Mouse (Mus musculus): Measurements from ENCODE around the gene Usp12.
A peak's percentile ranks its signal among the peaks of the same experiment; 100 is the strongest.

The Usp12 gene

GRCm38 (mm10) chr5:146798031-146798430 lies 3.2 kb upstream of the Usp12 start:
- no peak for DNase-seq (ENCODE audit: low spot score in 2 of 2)

DNA sequence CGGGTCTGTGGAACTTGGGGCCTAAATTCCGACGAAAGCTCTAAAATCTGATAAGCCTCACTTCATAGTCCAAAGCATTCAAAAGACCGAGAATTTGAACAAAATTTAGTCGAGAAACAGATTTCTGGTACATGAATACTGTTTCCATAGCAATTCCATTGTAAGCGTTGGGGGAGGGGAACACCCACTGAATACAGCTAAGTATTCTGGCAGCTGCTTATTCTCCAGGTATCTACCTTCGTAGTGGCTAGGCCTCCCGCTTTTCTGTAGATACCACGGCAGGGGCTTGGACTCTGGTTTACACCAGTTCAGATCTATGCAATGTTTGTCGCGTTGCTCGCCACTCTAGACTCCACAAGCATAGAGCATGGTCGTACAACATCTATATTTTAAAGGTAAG lies 922 bp upstream of the Usp12 start:
- no peak for DNase-seq (ENCODE audit: low spot score in 2 of 2)

DNA sequence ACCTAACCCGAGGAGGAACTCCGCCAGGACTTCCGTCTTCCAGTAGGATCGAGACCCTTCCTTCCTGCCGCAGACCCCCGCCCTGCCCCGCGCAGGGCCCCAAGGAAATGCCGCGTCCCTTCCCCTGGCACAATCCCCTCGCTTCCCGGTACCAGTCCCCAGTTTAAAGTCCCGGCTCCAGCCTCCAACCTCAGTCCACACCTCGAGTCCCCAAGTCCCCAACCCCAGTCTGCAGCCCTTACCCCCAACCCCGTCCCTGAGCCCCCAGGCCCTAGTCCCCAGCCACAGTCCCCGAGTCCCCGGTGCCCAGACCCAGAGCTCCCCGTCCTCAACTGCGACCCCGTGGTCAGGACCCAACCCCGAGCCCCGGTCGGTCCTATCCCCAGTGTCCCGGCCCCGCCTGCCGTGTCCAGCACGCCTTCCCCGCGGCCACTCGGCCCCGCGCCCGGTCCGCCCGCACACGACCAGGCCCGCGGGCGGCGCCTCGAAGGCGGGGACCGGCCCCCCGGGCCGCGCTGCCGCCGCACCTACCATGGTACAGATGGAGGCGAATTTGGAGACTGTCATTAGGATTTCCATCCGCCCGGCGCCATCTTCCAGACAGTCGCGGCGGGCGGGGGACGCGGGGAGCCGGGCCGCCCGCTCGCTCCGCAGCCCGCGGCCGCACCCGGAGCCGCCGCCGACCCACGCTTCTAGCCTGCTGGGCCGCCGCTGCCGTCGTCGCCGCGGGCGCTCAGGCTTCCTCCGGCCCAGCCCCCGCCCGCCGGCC lies 538 bp downstream of the Usp12 start:
- peak; percentile 33 to 59 for DNase-seq (ENCODE audit: low spot score in 2 of 2)

GRCm38 (mm10) chr5:146793630-146794083 lies 1.1 kb downstream of the Usp12 start:
- DNase-seq (ENCODE audit: low spot score in 2 of 2): no peak

DNA sequence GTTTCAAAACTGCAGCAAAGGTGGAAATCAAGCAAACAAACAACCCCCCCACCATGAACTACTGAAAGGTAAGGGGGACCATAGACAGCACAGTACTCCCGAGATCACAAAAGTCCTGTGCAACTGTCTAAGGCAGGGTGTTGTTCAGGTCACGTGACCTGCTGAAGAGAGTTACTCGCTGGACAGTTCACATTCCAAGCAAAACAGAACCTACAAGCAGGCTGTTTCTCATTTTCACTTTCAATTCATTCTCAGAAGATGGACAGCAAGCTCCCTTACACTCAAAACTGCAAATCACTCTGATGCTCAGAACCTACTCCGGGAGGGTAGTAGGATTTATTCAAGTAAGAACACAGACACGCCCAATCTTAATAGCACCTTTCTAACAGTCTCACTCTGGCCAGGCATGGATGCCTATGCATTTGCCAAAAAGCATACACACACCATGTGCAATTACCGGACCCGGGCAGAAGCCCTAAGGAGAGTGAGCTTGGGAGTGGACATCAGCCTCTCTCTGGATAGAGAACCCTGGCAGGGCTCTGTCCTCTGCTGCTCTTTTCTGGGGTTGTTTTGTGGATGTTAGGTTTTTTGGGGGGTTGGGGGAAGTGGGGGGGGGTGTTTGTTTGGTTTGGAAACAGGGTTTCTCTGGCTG lies 2.5 kb downstream of the Usp12 start:
- DNase-seq (ENCODE audit: low spot score in 2 of 2): peak in 1 of 2 experiments; percentile 4

GRCm38 (mm10) chr5:146790944-146791343 lies 3.9 kb downstream of the Usp12 start:
- DNase-seq (ENCODE audit: low spot score in 2 of 2): no peak

- DNase-seq (ENCODE audit: low spot score in 2 of 2): no peak
These were observed 5.4 kb downstream of the Usp12 start for GRCm38 (mm10) chr5:146789413-146789812.

DNA sequence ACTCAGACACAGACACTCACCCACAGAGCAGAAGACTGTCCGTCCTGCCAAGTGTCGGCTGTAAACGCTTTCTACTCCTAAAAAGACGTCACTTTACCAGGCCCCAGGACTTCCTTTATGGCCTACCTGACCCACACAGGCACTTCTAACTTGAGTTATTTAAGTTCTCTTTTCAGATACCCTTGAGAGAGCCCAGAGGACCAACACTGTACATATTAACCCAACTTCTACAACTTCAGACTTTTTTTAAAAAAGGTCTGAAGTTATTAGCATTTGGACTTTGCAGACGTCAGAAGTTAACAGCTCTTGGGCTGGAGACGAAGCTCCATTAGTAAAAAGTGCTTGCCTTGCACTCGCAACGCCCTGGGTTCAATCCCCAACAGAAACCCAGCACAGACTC lies 8.7 kb downstream of the Usp12 start:
- DNase-seq (ENCODE audit: low spot score in 2 of 2): no peak

DNA sequence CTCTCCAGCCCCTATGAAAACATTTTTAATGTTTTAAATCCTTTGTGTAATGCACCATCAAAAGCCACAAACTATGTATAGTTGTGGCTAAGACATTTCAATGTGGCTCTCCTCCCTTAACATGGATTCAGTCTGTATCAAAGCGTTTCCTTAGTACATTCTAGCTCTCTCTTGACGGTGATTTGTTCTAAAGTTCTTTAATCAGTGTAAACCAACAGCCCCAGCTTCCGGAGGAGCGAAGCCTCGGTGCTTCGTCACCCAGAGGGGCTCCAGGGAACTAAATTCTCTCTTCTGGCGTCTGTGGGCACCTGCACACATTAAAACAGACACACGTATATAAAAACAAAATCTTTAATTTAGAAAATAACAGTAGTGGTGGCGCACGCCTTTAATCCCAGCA lies 10.9 kb downstream of the Usp12 start:
- no peak for DNase-seq (ENCODE audit: low spot score in 2 of 2)

DNA sequence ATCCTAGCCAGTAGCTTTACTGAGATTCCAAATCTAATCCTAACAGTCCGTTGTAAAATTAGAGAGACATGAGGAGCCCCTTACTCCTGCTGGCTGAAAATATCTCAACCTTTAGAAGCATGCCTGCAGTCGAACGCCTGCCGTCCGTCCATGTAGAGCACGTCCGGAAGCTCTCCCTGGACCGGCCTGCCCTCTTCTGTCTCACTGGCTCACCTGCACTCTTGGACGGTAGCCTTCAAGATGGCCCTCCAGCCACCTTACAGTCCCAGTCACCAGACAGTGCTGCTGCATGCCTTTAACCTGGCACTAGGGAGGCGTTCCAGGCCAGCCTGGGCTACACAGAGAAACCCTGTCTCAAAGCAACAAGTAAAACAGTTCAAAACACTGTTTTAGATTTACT lies 11.5 kb downstream of the Usp12 start:
- no peak for DNase-seq (ENCODE audit: low spot score in 2 of 2)

GRCm38 (mm10) chr5:146781663-146782062 lies 13.1 kb downstream of the Usp12 start:
- DNase-seq (ENCODE audit: low spot score in 2 of 2): no peak

DNA sequence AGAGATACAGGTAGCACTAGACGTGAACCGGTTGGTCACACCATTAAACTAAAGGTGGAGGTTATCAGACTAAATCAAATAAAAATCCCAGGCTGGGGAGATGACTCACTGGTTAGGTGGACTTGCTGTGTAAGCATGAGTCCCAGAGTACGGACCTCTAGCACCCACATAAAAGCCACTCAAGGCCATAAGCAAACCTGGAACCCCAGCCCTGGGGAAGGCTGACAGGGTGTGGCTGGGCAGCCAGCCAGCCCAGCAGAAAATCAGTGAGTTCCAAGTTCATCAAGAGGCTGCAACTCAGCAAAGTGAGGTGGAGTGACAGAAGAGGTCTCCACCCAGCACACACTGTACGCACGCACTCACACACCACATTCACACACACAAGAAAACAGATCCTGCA lies 14.9 kb downstream of the Usp12 start:
- DNase-seq (ENCODE audit: low spot score in 2 of 2): peak; percentile 27 to 44

GRCm38 (mm10) chr5:146776988-146777639 lies 17.7 kb downstream of the Usp12 start:
- no peak for DNase-seq (ENCODE audit: low spot score in 2 of 2)

GRCm38 (mm10) chr5:146771982-146772381 lies 22.8 kb downstream of the Usp12 start:
- DNase-seq (ENCODE audit: low spot score in 2 of 2): no peak

- DNase-seq (ENCODE audit: low spot score in 2 of 2): no peak
These were observed 24.6 kb downstream of the Usp12 start for GRCm38 (mm10) chr5:146770002-146770848.

DNA sequence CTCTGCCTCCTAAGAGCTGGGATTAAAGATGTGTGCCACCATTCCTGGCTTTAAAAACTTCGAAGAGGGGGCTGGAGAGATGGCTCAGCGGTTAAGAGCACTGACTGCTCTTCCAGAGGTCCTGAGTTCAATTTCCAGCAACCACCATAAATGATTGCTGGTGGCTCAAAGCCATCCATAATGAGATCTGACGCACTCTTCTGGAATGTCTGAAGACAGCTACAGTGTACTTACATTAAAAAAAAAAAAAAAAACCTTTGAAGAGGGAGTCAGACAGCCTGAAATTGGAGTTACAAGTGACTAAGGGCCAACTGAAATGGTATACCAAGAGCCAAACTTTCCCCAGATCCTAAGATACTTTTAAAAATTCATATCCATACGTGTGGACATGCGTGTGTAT lies 29.0 kb downstream of the Usp12 start:
- no peak for DNase-seq (ENCODE audit: low spot score in 2 of 2)

DNA sequence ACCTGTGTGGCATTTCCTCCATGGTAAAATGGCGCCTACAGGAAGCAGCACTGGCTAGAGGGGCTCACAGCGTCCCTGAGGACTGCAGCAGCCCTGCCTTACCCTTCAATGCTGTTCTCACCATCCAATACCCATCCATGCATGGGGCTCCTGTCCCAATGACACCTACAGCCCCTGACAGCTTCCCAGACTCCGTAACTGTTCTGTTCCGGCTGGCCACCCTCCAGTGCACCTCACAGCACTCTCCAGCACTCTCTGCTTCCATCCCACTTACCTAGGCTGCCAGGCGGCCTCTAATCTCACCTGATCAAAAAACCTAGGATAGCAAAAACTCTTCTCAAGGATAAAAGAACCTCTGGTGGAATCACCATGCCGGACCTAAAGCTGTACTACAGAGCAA lies 35.6 kb downstream of the Usp12 start:
- DNase-seq (ENCODE audit: low spot score in 2 of 2): no peak

DNA sequence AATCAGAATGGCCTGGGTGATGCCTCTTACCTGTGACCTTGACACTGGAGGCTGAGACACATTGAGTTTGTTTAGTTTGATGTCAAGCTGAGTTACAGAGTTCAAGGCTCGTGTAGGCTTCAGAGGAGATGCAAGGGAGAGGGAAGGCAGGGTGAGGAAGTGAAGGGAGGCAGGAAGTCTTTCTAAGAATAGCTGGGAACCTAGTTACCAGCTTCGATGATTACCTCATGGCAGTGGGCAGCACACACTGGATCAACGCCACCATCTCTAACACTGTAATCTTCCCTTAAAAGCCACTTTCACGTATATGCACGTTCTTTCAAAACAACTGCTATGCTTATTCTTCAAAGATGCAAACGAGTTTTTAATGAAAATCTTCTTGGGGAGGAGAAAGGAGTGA lies 36.9 kb downstream of the Usp12 start:
- DNase-seq (ENCODE audit: low spot score in 2 of 2): no peak

DNA sequence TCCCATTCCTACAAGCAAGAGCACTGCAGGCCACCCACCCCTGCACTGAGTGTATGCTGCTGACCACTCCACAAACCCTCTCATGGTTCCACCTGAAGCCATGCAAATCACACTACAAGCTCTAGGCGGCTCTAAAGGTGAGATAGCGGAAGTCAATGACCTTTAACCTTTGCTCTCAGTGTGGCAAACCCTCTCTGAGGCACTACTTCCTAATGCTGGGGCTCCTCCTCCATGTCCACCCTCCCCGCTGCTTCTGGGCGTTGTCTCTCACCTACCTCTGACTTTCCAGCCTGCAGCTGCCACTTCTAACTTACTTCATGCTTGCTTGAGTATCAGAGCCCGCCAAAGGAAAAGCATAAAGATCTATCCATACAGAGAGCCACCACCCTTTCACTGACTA lies 37.5 kb downstream of the Usp12 start:
- DNase-seq (ENCODE audit: low spot score in 2 of 2): no peak

DNA sequence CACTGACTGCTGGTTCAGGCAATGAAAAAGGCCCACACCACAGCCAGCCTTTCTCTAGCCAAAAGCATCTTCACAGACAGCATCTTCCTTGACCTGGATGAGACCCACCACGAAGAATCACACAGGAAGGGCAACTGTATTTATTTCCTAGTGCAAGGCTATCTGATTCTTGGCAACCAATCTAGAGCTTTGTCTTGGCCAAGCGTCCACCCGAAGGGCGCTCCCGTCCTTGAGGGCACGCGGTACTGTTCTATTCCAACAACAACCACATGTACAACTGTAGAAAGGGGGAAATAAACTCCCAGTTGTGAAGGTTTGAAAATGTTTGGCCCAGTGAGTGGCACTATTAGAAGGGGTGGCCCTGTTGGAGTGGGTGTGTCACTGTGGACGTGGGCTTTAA lies 41.6 kb downstream of the Usp12 start:
- no peak for DNase-seq (ENCODE audit: low spot score in 2 of 2)

DNA sequence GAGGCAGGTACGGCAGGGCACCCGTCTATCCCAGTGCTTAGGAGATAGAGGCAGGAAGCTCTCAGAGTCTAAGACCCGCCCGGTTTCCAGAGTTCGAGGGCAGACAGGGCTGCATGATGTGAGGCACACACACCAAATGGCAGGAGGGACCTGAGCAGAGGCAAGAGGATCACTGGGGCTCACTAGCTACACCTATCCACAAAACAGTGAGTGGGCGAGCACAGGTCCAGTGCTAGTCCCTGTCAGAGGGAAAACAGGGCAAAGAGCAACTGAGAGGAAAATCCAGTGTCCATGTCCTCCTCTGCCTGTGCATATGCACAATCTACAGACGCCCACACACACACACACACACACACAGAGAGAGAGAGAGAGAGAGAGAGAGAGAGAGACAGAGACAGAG lies 43.8 kb downstream of the Usp12 start:
- no peak for DNase-seq (ENCODE audit: low spot score in 2 of 2)

- DNase-seq (ENCODE audit: low spot score in 2 of 2): no peak
These were observed 44.5 kb downstream of the Usp12 start for GRCm38 (mm10) chr5:146750273-146750672.

Data from urinary bladder, postnatal 36 days (tissue).